Mouse (Mus musculus) cerebellum, postnatal 4 days (tissue): ENCODE measurements around the gene Fbxo34.
"Not testable (repeated sequence)": the region's sequence is repeated elsewhere in the genome, so short reads cannot be mapped to it uniquely, and the experiment has no call there.

Experiments
- DNase-seq, 2 experiments: peaks; one replicate each; pipeline ENCODE4 v3.0.0; 2022; ENCODE audit warnings: low spot score in 2 of 2, mixed read lengths in 1 of 2

The Fbxo34 gene

DNA sequence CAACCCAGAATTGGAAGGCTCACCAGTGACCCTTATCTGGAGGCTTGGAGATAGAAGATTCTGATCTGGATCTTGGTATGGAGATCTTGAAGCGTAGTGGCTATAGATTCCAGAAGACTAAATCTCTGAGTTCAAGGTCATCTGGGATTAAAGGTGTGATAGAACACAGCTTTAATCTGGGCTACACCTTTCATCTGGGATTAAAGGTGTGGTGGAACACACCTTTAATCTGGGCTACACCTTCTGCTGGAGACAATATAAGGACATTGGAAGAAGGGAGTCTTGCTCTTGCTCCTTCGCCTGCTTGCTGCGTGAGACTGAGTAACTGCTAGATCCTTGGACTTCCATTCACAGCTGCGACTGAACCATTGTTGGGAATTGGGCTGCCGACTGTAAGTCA, at the start of gene Fbxo34:
Gene Fbxo34, plus strand, starts transcription at position 301 of the 400 bp plus-strand sequence.
- DNase-seq = not testable (repeated sequence)

DNA sequence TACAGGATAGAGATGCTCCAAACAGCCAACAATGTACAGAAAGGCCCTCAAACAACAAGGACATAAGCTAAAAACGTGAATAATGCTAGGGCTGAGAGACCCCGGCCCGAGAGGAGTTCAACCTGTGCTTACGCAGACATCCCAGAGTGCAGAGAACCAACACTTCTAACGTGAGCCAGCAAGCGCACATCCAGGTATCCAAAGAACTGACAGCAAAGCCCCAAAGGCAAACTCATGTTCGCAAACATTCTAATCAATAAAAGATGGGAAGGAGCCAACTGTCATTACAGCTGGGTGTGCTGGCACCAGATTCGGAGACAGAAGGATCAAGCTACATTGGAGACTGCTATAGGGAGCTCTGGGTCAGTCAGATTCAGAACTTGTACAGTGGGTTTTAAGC, 47.5 kb upstream of the Fbxo34 start:
- DNase-seq = no peak

DNA sequence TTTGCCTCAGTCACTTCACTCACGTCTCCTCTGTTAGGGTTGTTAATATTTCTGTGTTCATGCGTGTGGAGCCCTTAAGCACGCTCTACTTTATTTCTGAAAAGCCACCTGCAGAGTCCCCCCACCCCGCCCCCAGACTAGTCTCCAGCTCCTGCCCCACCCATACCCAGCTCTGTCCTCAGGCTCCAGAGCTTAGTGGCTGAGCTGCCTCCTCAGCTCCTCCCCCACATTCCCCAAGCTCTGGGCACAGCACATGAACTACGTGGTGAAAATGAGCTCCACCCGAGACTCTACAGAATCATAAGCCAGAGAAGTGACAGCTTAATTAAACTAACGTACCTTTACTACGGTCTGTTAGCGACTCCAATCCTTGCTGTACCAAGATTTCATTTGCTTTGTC, 44.2 kb upstream of the Fbxo34 start:
- DNase-seq = no peak

DNA sequence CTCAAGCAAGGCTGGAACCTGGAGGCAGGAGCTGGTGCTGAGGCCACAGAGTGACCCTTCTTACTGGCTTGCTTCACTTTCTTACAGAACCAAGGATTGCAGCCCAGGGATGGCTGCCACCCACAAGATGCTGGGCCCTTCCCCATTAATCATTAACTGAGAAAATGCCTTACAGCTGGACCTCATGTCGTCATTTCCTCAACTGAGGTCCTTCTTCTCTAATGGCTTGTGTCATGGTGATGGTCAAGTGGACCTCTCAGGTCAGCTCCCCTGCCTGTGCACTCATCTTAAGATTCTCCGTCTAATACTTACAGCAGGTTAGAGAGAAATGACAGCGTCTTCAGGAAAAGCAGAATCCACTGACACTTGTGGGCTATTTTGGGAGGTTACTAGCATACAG, 32.9 kb upstream of the Fbxo34 start:
- DNase-seq = no peak

DNA sequence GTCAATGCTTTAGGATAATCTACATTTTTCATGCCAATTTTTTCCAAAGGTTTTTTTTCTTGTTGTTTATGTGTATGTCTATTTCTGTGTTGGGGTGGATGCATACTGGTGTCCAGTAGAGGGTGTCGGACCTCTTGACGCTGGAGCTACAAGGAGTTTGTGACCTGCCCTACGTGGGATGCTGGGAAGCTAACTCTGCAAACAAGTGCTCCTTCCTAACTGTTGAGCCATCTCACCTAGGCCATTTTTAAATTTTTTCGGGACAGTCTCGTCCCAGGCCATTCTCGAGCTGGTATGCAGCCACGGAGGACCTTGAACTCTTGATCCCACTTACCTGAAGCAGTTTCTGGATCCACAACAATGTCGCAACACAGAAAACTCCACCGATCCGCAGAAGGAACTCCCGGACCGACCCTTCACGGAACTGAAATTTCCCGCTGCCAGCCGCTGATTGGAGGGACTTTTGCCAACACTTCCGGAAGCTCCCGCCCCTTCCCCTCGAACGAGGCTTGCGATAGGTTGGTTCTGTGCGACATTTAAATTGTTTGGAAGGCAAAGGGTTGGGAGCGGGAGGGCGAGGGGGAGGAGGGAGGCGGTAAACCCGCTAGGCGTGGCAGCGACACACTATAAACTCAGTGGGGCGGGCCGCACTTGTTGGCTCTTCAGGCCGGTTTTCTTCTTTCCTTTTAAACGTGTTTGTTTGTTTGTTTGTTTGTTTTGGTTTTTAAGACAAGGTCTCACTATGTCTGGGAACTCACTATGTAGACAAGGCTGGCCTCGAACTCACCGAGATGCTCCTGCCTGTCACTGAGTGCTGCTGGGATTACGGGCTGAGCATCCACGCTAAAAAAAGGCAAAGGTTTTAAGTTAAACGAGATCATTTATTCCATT, 32.2 kb upstream of the Fbxo34 start, which contains the start of gene Dlgap5:
Gene Dlgap5, minus strand, starts transcription at position 633 of the 891 bp plus-strand sequence.
- DNase-seq = peak; percentile 77 to 93

DNA sequence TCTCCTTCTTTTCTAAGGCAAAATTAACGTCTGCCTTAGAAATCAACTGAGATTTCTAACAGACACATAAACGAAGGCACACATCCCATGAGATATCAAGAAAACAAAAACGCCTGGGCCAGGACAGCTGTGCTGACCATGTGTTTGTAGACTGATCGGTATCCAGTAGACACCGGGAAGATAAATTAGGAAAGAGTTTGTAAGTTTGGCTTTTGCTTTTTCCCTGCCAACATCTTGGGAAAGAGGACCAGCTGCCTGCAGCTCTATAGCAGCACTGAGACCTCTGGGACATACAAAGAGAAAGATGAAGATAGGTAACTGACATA, 31.6 kb upstream of the Fbxo34 start:
- DNase-seq = no peak

DNA sequence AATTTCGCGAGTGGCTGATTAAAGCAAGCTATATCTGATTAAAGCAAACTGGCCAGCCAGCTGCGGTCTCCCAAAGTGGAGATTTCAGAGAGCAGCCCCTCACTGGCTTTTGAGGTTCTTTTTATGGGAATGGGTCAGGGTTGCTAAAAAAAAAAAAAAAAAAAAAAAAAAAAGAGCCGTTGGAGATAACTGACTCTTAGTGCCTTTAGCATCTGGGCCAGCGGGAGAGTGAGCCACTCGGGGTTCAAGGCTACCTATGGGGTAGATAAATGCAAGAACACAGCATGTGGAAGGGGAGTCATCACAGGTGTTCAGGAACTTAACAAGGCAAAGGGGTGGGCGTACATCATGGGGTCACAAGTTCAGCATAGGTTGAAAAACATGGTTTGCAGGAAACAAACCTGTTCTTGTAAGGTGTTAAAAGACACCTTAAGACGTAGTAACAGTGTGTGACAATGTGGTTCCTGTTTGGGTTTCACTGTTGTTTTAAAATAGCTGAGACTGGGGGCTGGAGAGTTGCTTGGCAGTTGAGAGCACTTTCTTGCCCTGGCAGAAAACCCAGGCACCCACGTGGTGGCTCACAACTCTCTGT, 31.1 kb upstream of the Fbxo34 start:
- no peak for DNase-seq

DNA sequence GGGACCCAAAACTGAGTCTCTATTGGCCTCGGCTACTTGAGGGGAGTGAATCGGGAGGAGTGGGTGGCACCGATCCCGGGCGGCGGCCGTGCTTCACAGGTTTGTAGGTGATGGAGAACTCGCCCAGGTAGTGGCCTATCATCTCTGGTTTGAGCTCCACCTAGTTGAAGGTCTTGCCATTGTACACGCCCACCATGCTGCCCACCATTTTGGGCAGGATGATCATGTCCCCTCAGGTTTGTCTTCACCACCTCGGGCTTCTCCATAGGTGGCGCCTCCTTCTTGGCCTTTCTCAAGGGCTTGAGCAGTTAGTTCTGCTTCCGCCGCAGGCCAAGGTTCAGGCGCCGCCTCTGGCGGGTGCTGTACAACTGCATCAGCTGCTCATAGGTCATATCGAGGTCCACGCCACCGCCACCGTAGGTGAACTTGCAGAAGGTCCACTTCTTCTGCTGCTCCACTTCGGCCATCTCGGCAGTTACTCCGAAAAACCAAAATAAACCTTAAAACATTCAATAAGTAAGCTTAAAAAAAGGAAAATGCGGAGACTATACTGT, 30.4 kb upstream of the Fbxo34 start:
- DNase-seq = no peak

DNA sequence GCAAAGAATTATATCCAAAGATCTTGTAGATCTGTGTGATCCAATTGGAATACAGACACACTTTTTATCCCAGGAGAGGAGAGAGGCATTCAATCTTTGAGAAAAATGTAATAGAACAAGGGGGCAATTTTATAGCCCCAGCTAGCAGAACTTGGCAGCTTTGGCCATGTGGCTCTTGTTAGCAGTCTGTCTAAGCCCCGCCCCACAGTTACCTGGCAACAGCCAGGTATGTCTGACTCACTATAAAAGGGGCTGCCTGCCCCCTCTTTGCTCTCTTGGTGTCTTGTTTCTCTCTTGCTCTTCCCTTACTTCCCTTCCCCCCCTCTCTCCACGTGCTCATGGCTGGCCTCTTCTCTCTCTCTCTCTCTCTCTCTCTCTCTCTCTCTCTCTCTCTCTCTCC, 28.6 kb upstream of the Fbxo34 start:
- DNase-seq = no peak

DNA sequence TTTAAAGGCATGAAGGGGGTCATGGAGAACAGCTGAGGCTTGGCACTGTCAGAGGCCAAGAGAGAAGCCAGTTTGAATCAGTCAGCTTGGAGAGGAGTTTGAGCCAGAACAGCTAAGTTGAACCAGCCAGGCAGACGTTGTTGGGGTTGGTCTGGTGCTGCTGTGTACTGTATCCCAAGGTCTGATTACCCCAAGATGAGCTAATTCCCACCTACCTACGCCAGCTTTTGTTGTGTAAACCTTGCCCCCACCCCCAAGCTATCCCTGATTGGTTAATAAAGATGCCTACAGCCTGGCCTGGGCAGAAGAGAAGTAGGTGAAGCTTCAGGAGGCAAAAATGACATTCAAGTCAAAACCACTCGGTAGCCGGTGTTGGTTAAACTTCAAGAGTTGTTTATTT, 27.8 kb upstream of the Fbxo34 start:
- no peak for DNase-seq

DNA sequence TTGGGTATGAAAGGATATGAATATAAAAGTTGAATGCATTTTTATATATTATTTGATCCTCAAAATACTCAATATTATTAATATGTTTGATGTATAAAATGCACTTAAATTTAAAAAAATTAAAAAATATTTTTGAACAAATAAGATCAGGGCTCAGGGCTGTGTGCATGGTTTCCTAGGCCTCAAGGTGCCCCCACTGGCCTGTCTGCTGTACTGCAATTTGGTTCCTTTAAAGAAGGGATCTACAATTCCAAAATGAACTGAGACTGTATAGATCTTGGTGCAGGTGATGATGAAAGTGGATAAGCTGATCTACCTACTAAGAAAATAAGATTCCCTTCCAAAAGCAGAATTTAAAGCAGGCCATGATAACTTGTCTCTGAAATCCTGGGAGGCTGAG, 17.2 kb upstream of the Fbxo34 start:
- no peak for DNase-seq

DNA sequence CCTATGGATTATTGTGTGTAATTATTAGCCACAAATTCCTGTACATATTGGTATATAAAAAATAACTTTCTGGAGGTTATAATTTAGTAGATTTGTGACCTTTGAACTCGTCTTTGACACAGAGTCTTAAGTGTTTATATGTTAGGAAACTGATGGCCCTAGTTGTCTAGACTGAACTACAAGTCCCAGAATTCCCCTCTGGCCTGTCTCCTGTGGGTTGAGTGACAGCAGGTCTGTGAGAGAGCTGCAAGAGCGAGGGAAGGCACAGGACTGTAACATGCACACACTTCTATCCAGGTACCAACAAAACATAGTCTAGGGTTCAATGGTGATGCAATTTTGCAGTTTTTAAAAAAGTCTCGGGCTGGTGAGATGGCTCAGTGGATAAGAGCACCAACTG, 11.3 kb upstream of the Fbxo34 start:
- no peak for DNase-seq

DNA sequence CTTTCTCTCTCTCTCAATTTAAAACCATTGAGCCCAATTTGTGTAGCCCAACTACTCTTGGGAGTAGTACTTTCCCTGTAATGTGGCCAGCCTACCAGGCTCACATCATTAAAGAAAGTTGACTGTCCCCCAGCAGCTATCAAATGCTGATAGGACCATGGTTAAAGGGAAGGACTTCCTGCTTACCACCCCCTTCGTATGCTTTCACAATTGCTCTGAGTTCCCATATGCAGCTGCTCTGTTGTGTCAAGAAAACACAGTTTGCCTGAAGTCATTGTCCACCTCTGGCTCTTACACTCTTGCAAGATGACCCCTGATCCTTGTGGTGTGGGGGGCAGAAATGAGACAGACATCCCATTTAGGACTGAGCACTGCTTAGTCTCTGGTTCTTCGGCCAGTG, 5.3 kb upstream of the Fbxo34 start:
- no peak for DNase-seq

DNA sequence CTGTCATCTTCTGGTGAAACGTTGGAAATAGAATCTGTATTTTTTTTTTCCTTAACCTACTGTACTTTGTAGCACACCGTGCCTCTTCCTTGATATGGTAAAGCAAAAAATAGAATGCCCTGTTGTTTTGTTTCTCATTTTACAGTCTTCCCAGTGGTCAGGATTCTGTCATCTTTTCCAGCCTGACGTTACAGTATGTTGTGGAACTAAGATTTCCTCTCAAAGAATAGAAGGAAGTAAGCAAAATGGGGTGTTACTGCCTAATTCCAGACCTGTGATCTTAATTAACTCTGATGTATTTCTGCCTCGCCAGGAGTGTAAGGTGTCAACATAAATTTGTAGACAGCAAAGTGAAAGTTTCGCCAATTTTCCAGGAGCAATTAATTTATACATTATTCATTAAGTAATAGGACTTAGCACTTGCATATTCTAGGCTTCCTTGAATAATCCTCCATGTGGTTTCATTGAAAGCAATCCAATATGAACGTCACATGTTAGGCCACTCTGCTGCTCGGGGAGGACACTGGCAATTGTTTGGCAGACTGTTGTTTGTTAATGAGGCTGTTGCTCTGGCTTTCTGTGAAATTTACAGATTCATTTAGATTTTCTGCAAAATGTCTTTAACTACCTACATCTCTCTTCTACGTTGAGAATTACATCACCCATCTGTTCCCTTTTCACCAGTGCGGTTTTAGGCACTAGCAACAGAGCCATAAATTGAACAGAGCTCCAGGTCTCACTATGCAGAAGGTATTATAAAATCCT, 4.7 kb upstream of the Fbxo34 start:
- DNase-seq = no peak

DNA sequence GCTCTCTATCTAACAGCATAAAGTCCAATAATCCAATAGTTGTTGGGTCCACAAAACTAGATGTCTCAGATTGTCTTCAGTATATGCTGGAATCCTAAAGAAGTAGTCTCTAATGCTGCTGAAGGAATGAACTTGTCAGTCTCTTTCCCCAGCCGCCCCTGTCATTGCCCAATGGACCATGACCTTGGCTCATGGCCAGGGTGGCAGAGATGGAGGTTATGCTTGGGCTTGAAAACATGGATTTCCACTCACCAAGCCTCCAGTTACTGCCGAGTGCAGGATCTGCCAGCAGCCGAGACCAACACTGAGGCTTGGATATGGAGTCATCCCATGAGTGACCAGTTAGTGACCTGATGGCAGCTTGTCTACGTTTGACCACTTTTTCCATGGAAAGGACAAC, 9.3 kb downstream of the Fbxo34 start:
- no peak for DNase-seq

DNA sequence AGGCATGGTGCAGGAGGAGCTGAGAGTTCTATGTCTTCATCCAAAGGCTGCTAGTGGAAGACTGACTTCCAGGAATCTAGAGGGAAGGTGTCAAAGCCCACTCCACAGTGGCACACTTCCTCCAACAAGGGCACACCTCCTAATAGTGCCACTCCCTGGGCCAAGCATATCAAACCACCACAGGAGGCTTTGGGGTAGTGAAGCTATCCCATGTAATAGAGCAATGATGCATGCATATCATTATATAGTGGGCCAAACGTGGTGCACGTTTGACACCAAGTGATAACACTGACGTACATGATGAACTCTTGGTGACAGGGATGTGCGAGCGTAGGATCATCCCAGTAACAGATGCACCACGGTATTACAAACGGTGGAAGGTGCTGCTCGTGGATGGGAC, 11.8 kb downstream of the Fbxo34 start:
- no peak for DNase-seq

DNA sequence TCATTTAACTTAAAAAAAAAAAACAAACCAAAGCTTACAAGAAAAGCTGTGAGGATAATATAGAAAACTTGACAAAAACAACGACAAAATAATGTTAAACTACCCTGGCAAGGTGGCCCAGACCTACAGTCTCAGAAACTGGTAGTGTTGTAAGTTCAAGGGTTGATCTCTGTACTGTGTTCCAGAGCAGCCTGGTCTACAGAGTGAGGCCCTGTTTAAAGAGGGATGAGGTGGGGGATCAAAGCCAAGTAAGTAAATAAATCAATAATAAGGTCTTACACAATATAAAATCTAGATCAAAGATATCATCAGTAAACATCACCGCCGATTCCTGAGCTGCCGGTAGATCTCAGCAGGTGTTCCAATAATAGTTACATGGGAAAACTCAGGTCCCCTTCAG, 12.2 kb downstream of the Fbxo34 start:
- DNase-seq = no peak

DNA sequence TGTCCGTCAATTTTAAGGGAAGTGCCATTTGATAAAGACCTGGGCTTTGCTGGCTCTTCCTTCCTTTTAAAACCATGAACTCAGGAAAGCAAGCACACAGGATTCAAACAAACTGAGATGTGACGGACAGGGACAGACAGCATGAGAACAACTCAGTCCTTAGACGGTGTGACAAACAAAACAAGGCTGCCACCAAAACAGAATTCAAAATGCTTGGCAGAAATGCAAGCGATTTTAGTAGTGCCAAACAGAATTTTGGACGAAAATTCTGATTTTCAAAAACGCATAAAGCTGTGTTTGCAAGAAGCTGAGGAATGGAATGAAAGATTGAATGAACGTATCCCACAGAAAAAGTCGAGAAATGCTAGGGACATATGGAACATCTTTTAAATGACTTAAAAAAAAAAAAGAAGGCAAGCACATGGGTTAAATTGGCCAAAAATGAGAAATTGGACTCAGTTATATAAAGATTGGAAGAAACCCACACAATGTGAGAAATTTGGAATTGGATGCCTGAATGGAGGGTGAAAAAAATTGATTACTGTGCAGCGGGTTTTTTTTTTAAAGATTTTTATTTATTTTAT, 12.7 kb downstream of the Fbxo34 start:
- DNase-seq = no peak

DNA sequence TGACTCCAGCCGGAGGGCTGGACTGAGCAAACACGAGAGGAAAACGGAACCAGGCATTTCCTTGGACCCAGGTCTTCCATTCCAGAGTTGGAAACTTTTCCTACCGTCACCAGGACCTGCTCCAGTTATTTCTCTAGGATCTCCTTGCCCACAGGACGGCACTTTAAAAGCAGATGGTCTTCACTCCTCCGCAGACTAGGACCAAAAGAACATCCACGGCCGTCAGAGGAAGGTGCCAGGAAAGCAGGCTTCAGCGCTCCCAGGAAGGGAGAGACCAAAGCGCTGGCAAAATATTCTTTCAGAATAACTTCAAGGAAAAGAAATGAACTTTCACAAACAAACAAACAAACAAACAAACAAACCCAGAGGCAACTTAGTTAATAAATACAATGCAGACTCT, 14.2 kb downstream of the Fbxo34 start:
- DNase-seq = no peak

DNA sequence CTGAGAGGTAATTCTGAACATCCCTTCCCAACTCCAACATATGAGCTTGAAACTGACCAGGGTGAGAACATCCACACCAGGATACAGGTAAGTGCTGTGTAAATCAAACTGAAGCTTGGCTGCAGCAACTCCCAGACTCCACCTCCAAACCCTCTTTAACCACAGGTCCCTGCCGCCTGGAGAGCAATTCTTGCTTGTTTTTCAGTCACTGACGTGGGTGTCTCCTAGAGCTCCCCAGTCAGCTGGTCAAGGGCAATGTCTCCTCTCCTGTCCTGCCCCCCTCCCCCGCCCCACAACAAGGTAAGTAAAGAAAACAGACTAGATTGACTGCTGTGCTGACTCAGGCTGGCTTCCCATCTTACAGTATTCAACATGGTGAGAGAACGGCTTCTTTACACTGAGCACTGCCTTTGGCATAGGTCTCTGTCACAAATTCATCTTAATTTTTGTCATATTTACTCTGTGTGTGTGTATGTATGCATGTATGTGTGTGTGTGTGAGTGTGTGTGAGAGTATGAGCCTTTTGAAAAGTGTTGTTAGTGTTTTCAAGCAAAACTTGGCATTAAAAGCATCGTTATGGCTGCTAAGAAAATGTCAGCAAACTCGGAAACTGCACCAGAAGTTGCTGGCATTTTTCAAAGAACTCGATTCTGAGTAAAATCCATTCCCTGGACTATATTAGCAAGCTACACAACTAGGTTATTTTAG, 15.4 kb downstream of the Fbxo34 start:
- DNase-seq = no peak

DNA sequence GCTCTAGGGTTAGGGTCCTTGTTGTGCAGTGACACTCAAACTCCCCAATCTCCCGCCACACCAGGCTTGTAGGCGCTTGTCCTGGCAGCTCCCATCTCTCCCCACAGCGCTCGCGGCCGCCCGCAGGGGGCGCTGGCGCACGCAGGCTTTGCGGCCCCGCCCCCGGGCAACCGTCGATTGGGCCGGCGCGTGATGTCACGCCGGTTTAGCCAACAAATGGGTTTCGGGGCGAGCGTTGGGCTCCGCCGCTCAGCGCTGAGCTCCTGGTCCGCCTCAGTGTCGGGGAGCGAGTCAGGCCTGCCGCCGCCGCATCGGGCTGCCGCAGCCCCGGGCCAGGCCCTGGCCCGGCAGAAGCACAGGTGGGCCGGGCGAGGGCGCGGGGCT, 22.1 kb downstream of the Fbxo34 start:
- peak; percentile 96 to 98 for DNase-seq
